Mouse (Mus musculus): ENCODE results near the gene Dmbt1.
"Not testable (repeated sequence)": the region's sequence is repeated elsewhere in the genome, so short reads cannot be mapped to it uniquely, and the experiment has no call there.

Gene Dmbt1

DNA sequence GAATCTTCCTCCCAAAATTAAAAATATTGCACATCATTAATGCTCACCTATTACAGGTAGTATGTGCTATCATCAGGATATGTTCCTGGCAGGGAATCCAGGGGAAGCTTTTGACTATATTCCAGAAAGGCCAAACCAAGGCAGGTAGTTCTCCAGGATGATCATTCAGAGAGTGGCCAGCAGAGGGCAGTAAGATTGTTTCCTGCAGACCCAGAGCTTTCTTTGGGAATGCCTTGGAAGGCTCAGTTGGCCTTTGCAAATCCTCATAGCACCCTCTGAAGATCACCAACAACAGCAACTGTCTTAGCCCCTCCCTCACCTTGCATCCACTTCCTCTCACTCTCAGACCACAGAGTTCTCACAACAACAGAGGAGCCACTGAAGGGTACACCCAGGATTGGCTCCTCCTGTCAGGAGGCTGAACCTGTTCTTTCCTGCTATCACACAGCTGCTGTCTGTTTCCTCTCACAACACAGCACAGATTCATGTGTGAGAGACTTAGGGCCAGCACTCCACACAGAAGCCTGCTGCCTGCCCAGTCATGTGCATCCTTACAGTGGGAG lies 23.0 kb downstream of the Dmbt1 start:
- DNase-seq: peak; percentile 22

DNA sequence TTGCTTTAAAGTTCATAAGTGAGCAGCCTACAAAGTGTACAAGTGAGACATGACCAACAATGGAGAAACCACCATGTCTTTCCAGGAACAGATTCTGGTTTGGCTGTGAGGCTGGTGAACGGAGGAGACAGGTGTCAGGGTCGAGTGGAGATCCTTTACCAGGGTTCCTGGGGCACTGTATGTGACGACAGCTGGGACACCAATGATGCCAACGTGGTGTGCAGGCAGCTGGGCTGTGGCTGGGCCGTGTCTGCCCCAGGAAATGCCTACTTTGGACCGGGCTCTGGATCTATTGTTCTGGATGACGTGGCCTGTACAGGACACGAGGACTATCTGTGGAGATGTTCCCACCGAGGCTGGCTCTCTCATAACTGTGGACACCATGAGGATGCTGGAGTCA lies 26.1 kb downstream of the Dmbt1 start:
- DNase-seq: not testable (repeated sequence)

DNA sequence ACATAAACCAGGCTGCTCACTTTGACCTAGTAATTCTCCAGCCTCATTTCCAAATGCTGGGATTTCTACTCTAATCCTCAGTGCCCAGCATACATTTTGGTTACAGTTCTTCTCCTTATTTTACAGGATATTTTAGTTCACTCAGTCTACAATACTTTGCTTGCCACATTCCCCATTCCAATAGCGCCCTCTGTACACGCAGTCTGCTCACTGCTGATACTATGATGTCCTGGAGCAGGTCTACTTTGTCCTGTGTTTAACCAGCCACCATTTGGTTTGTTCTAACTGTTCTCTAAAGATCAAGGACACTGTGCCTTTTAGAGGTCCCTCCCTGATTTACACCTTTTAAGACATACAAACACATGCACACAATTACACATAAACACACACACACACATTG lies 28.0 kb downstream of the Dmbt1 start:
- peak; percentile 4 for DNase-seq

DNA sequence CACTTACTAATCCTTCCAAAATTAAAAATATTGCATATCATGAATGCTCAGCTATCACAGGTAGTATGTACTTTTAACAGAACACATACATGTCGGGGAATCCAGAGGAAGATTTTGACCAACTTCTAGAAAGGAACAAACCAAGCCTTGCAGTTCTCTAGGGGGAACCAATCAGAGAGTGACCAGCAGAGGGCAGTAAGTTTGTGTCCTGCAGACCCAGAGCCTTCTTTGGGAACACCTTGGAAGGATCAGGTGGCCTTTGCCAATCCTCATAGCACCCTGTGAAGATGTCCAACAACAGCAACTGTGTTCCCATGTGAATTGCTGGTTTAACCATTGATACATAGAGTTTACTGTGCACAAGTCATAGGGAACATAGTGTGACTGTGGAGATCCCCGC lies 30.7 kb downstream of the Dmbt1 start:
- DNase-seq: no peak

DNA sequence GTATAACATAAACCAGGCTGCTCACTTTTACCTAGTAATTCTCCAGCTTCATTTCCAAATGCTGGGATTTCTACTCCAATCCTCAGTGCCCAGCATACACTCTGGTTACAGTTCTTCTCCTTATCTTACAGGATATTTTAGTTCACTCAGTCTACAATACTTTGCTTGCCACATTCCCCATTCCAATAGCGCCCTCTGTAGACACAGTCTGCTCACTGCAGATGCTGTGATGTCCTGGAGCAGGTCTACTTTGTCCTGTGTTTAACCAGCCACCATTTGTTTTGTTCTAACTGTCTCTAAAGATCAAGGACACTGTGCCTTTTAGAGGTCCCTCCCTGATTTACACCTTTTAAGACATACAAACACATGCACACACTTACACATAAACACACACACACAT lies 36.3 kb downstream of the Dmbt1 start:
- DNase-seq: peak; percentile 1

DNA sequence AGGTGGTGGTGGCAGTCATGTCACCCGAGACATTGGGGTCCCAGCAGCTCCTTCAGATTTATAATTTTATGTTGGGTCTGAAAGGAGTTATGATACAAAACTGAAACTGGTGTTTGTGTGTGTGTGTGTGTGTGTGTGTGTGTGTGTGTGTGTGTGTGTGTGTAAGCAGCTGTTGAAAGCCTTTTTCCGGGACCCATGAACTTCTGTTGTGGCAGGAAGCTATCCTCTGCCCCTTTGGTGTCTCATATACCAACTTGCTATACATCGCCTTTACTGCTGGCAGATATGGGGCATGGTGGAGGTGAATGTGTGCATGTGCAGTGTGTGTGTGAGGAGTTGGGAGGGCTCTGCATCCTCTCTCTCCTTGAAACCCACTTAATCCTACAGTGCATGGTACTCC lies 41.6 kb downstream of the Dmbt1 start:
- not testable (repeated sequence) for DNase-seq

DNA sequence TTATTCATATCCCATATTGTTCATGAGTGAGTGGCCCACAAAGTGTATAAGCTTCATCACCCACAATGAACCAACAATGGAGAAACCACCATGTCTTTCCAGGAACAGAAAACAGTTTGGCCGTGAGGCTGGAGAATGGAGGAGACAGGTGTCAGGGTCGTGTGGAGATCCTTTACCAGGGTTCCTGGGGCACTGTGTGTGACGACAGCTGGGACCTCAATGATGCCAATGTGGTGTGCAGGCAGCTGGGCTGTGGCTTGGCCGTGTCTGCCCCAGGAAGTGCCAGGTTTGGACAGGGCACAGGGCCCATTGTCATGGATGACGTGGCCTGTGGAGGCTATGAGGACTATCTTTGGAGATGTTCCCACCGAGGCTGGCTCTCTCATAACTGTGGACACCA lies 42.2 kb downstream of the Dmbt1 start:
- not testable (repeated sequence) for DNase-seq

DNA sequence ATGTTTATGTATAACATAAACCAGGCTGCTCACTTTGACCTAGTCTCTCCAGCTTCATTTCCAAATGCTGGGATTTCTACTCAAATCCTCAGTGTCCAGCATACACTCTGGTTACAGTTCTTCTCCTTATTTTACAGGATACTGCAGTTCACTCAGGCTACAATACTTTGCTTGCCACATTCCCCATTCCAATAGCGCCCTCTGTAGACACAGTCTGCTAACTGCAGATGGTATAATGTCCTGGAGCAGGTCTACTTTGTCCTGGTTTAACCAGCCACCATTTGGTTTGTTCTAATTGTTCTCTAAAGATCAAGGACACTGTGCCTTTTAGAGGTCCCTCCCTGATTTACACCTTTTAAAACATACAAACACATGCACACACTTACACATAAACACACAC lies 44.1 kb downstream of the Dmbt1 start:
- peak; percentile 31 for DNase-seq

DNA sequence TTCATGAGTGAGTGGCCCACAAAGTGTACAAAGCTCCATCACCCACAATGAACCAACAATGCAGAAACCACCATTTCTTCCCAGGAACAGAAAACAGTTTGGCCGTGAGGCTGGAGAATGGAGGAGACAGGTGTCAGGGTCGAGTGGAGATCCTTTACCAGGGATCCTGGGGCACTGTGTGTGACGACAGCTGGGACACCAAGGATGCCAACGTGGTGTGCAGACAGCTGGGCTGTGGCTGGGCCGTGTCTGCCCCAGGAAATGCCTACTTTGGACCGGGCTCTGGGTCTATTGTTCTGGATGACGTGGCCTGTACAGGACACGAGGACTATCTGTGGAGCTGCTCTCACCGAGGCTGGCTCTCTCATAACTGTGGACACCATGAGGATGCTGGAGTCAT lies 50.5 kb downstream of the Dmbt1 start:
- not testable (repeated sequence) for DNase-seq

DNA sequence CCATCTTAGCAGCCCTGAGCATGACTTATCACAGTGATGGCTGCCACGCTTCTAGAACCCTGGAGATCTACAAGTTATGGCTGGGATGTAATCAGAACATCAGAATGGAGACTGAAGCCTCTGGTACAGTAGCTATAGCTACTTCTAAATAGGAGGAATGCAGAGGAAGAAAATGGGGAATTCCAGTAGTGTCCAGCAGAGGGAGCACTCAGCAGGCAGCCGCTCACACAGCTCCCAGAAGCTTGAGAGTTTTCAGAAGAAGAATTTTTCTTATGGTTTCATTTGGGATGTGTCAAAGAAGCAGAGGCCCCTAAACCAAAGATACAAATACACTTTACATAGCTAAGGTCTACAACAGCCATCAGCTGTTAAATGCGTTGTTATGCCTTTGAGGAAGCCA lies 80.6 kb downstream of the Dmbt1 start:
- peak; percentile 69 for DNase-seq

DNA sequence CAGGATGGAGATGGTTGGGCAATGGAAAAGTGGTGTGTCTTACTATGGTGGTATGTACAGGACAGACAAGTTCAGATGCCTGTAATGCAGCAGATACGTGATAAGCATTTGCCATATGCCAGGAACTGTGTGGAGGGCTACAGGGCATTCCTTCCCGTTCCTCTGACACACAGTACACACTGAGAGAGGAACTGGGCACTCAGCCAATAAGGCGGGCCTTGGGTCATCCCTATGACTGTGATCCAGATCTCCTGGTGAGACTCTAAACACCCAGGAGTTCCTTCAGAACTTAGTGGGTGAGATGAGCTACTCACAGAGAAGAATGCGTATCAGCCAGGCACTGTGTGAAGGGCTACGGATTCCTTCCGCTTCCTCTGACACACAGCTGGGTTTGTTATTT lies 81.8 kb downstream of the Dmbt1 start:
- no peak for DNase-seq

DNA sequence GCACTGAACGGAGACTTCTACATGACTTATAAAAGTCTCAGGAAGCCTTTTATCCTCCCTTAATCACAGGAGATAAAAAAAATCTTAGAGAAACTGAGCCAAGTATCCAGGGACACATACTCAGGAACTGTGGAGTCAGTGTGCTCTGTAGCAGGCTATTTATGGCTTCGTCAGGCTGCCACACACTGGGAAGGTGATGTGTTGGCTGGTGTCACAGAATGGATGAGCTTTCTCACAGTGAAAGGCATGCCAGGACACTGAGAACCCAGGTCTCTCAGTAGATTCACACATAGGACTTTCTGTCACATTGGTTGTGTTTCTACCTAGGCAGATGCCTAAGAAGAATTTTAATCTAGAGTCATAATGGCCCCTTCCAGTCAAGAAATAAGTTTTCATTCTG lies 82.6 kb downstream of the Dmbt1 start:
- DNase-seq: no peak

DNA sequence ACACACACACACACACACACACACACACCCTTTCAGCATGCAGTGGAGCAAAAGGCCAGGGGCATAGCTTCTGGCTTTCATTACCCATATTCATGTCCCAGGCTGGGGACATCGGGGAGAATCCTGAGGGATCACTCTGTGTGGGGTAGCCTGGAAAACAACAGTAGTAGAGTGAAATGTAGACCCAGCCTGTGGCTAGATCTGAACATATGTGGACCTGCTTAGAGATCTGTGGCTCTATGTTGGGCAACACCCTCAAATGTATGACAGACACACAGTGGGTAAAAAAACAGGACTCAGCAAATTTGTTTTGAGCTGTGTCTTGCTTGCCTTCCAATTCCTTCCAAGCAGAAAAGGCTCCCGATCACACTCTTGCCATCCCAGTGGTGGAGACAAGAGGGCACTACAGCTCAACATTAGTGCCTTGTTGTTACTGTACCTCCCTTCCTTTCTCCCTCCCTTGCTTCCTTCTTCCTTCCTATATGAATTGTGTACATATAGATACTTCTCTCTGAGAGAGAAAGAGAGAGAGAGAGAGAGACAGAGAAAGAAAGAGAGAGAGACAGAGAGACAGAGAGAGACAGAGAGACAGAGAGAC lies 90.5 kb downstream of the Dmbt1 start:
- no peak for DNase-seq

DNA sequence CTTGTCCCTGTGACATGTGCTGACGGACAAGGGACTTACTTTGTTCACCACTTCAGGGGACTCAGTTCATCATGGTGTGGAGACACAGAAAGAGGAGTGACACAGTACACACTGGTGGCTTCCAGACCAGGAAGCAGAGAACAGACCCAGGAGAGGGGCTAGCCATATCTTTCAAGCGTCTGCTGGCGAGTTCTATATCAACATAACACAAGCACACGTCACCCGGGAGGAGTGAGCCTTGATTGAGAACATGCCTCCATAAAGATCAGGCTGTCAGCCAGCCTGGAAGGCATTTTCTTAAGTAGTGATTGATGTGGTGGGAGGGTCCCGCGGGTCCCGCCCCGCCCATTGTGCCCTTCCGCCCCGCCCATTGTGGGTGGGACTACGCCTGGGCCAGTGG lies 98.2 kb downstream of the Dmbt1 start:
- peak; percentile 44 for DNase-seq

DNA sequence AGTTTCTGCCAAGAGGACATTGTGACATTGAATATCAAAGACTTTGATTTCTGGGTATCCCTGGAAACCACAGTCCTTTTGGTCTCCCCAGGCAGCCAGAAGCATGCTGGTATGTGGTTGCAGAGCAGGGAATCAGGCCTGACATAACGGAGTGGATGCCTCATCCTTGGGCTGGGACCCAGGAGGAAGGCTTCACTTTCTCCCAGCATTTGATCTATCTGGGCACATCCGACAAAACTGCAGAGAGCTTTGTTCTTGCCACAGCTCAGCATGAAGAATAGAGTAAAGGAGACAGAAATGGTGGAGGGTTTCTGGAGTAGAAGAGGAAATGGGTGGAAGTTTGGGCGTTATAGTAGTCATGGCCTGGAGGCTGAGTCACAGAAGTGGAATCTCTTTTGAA lies 101.3 kb downstream of the Dmbt1 start:
- no peak for DNase-seq

DNA sequence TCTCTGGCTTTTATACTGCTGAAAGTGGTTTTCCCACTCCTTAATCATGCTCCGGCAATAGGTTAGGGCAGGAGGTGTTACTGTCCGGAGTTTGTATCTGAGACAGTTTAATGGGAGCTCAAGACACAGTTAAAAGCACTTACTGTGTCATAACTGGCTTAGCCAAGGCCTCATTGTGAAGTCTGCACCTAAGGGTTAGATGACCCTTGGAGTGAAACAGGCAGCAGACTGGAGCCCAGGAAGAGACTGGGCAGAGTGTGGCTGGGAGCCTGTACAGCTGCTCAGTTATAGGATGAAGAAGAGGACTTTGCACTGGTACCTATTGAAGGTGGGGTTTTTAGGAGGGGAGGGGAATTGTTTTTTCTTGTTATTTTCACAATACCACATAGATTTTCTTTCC lies 114.4 kb downstream of the Dmbt1 start, which contains the start of gene 4933402N03Rik:
TSS of gene 4933402N03Rik (minus strand) at position 101 of the 400 bp plus-strand sequence.
- DNase-seq: no peak

DNA sequence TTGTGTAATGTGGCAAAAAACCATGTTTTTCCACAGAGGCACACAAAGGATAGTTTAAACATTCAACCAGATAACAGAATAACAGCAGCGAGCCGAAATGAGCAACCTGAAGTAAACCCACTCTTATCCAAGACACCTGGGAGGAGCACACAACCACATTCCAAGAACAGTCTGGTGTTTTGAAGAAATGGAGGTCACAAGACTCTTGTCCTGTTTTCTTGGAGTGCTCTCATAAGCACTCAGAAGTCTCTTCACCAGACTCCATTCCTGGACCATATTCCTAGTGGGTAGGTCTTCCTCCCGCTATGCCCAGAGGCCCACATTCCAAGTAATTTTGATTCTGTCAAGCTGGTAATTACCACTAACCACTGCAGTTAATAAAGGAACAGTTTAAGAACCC lies 118.3 kb downstream of the Dmbt1 start:
- no peak for DNase-seq

DNA sequence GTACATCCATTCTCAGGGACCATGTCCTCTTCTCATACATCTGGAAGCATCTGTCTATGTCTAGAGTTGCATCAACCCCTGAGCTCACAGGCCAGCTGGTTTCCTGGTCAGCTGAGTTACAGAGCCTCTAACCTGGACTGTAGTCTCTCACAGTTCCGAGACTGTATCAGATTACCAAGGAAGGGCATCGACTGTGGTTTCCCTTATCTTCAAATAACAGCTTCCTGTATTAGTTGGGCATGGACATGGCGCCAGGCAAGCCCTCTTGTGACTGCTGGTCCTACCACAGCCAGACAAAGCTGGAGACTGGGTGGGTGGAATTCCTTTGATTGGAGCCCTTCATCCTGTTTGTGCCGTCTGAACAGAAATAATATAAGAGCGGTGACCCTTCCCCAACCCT lies 121.2 kb downstream of the Dmbt1 start:
- DNase-seq: no peak

DNA sequence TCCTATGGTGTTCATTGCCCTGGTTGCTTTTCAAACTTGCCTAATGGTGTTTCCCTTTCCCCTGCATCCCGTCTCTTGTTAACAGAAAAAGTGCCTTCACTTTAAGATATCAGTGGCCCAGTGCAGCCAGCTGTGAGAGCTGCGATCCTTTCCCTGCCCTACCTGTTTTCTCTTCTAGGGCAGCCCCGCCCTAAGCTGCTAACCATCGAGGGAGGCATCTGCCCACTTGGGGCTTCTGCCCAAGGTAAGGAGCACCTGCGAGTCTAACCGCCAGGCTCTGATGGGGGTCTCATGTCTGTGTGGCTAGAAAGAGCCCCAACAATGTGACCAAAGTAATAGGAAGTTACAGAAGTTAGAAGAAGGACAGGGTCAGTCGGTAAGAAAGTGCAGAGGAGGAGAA lies 130.4 kb downstream of the Dmbt1 start:
- DNase-seq: no peak

DNA sequence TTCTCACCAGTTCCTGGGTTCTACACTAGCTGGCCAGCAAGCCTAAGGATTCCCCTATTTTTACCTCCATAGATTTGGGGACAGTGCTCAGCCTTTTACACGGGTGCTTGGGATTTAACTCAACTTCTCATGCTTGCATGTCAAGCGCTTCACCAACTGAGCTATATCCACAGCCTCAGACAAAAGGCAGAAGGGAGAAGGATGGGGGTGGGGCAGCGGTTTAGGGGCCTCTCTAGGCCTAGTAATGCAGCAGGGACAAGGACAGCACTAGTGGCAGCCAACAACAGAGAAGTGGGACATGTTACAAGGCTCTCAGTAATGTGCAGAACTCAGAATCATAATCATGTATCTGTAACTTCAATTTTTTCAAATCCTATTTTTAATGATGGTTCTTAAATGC lies 135.9 kb downstream of the Dmbt1 start:
- no peak for DNase-seq

DNA sequence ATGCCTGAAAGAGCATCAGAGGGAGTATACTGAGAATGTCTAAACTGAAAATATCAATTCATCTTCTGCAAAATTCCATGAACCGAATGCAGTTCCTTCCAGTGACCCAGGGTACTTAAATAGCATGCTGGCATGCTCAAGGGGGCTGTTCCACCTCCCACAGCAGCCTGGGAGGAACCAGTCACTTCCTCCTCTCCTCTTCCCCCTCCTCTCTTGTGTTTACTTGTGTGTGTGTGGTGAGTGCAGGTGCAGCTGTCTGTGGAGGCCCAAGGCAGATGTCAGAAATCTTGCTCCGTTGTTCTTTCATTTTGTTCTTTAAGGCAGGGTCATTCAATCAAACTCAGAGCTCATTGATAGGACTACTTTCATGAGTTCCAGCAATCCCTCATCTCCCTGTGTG lies 137.2 kb downstream of the Dmbt1 start:
- no peak for DNase-seq
